Mouse (Mus musculus) stomach, postnatal 0 days (tissue): Measurements from ENCODE around the gene Rab11fip4.

Experiments
- CTCF ChIP-seq: IDR thresholded peaks from 2 replicates; pipeline ENCODE4 v1.5.1; 2016; ENCODE audit warnings: antibody characterized with exemption, low read depth, mild to moderate bottlenecking, moderate library complexity
- EP300 ChIP-seq: optimal IDR thresholded peaks from 2 replicates; pipeline ENCODE3; 2016; ENCODE audit warnings: antibody characterized with exemption

- TF ChIP-seq CTCF (no peak), EP300 (no peak)
Observed at GRCm38 (mm10) chr11:79696390-79697307, 105.6 kb downstream of the Rab11fip4 start.
